Mouse (Mus musculus) brain, embryonic 18.5 days (tissue): ENCODE data around the gene Cdkl3.
"Not testable (repeated sequence)": the region's sequence is repeated elsewhere in the genome, so short reads cannot be mapped to it uniquely, and the experiment has no call there.

ENCODE experiments used
- DNase-seq: peaks from one replicate; pipeline ENCODE4 v3.0.0-alpha.2; 2012; ENCODE audit warnings: low read depth, low spot score

Gene Cdkl3

GRCm38 (mm10) chr11:52076742-52077352, 72.8 kb downstream of the Cdkl3 start:
- no peak for DNase-seq

DNA sequence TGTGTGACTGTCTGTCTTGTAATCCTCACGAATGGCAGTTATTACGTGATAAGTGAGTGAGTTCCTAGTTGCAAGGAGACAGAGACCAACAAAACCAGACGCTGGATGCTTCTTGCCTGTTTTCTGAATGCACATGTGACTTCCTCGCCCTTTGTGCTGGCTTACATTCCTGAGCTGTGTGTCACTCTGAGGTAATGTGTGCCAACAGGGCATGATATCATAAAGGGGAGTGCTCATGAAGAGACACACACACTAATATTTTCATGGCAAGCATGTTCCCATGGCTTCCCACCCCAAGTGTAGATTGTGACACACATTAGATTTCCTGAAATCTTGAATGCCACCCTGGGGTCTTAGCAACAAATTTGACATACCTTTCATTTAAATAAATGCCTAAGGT, 73.9 kb downstream of the Cdkl3 start:
- no peak for DNase-seq

GRCm38 (mm10) chr11:52079978-52080377, 76.0 kb downstream of the Cdkl3 start:
- no peak for DNase-seq

DNA sequence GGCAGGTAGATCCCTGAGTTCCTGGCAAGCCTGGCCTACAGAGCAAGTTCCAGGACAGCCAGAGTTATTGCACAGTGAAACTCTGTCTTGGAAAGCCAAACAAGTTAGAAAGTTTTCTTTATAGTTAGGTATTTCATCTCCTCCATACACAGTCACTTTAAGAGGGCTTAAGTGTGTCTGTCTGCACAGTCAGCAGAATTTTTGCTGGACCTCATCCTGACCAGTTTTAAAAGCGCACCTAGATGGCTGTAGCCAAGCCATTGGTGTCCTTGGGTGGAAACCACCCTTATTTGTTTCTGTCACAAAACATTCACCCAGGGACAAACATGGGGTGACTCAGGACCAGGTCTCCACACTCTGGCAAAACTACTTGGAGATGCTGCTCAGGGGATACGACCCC, 76.6 kb downstream of the Cdkl3 start:
- no peak for DNase-seq

GRCm38 (mm10) chr11:52085857-52086203, 81.8 kb downstream of the Cdkl3 start:
- no peak for DNase-seq

- DNase-seq, result peak; percentile 69
These were observed 82.3 kb downstream of the Cdkl3 start for GRCm38 (mm10) chr11:52086204-52086864.

GRCm38 (mm10) chr11:52089291-52089690, 85.3 kb downstream of the Cdkl3 start:
- no peak for DNase-seq

- no peak for DNase-seq
These were observed 87.2 kb downstream of the Cdkl3 start for GRCm38 (mm10) chr11:52091261-52091660.

DNA sequence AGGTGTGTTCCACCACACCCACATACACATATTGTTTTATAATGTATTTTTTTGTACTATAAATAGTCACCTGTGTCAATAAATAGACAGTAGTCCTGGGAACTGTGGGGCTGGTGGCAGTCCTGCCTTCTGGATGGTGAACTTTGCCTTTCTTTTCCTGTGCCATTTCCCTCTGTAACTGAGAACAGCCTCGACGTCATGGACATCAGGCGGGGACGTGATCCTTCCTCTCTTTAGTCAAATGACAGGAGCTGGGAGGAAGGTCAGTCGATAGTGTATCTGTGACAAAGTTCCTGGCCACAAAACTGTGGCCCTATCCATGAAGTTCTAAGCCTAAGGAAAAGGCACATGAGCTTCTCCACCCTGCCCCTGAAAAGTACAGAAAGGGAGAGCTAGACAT, 90.5 kb downstream of the Cdkl3 start:
- no peak for DNase-seq

- no peak for DNase-seq
These were observed 93.0 kb downstream of the Cdkl3 start for GRCm38 (mm10) chr11:52097016-52097415.

GRCm38 (mm10) chr11:52097596-52097995, 93.6 kb downstream of the Cdkl3 start:
- no peak for DNase-seq

GRCm38 (mm10) chr11:52098398-52098946, 94.5 kb downstream of the Cdkl3 start, which contains the start of gene Ppp2ca:
Gene Ppp2ca, plus strand, starts transcription at chr11:52098681.
- DNase-seq, result peak; percentile 98

DNA sequence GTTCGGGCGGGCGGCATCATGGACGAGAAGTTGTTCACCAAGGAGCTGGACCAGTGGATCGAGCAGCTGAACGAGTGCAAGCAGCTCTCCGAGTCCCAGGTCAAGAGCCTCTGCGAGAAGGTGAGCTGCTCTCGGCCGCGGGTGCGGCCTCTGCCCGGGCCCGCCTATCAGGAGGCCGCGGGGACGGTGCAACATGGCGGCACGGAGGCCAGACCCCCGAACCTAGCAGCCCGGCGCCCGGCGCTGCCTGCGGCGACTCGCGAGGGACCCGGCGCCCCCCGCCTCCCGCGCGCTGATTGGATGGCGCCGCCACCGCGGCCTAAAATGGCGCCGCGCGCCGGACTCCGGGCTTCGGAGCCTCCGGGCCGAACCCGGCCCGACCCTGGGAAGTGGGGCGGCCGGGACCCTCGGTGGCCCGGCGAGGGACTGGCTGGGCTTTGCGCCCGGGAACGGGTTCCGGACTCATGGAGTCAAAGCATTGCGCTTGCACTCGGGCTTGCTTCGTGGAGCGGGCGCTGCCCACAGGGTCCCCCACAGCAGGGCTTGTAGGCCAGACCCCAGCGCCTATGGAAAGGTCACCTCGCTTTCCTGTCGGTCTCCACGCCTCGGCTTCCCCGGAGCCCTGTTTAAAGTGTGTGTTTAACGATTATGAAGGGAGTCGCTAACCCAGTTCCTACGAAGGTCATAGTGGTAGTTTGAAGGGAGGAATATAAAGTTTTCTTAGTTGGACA, 95.2 kb downstream of the Cdkl3 start:
- peak; percentile 47 for DNase-seq

- no peak for DNase-seq
These were observed 95.8 kb downstream of the Cdkl3 start for GRCm38 (mm10) chr11:52099771-52100219.

GRCm38 (mm10) chr11:52102977-52103376, 99.0 kb downstream of the Cdkl3 start:
- no peak for DNase-seq

DNA sequence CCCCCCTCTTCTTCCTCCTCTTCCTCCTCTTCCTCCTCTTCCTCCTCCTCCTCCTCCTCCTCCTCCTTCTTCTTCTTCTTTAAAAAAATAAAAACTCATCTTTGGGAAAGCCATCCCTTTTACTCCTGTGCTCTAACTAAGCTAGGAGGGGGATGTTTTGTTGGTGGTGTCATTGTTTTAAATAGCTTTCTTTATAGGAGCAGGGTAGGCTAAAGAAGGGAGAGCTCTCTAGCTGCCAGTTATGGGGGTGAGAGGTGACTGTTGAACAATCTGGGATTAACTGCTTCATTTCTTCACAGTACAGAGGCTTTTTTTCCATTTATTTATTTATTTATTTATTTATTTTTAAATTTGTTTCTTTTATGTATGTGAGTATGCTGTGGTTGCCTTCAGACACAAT, 101.5 kb downstream of the Cdkl3 start:
- no peak for DNase-seq

GRCm38 (mm10) chr11:52106037-52106436, 102.0 kb downstream of the Cdkl3 start:
- no peak for DNase-seq

DNA sequence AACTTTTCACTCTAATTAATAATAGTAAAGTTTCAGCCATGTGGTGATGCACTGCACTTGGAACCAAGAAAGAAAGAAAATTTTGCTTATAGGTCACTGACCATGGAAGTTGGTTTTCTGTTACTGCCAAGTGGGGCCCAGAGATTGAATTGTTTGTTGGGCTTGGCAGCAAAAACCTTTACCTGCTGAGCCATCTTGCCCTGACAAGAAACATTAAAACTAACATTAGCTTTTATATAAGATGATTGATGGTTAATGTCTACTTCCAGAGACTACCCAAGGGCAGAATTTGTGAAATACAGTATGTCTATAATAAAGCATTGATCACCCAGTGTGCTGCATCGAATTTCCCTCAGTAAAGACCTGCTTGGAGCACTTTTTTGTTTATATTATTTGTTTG, 102.4 kb downstream of the Cdkl3 start:
- DNase-seq, result no peak

DNA sequence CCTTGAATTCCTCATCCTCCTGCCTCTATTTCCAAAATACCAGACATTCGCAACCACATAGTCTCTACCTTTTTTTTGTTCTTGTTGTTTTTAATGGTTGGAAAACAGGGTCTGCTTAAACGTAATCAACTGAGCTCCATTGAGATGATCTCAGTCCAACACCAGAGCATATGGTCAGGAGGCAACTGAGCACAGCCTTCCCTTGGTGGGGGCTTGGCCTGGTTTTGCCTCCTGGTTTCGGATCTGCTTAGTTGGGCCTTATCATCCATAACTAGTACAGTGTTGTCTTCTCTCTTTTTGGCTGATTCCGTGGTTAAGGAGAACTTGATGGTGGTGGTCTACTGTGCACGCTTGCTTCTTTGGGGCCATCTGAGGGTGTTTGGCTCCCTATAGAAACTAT, 104.8 kb downstream of the Cdkl3 start:
- DNase-seq, result no peak

DNA sequence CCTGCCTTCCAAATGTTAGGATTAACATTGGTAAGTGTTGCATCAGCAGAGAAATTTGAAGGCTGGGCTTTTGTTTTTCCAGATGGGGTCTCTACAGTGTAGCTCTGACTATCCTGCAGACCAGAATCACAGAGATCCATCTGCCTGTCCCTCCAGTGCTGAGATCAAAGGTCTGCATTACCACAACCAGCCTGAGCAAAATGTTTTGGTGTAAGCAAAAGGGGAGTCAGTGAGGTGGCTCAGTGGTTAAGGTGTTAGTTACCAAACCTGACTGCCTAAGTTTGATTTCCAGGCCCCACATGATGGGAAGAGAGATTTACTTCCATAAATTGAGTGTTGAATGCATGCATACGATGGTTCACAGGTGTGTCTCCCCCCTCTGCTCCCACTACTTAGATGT, 105.4 kb downstream of the Cdkl3 start:
- no peak for DNase-seq

DNA sequence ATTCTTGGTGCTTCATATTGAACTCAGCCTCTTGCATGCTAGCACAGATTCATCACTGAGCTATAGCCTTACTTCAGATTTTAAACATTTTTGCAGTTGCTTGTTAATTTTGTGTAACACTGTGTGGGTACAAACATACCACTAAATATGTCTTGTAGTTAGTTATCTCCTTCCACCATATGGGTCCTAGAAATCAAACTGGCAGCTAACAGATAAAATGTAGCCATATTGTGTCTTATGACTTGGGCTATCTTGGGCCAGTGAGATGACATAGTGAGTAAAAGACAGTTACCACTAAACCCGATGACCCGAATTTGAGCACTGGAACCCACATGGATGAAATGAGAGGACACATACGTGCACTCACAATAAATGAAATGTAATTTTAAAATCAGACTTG, 111.5 kb downstream of the Cdkl3 start:
- DNase-seq, result no peak

DNA sequence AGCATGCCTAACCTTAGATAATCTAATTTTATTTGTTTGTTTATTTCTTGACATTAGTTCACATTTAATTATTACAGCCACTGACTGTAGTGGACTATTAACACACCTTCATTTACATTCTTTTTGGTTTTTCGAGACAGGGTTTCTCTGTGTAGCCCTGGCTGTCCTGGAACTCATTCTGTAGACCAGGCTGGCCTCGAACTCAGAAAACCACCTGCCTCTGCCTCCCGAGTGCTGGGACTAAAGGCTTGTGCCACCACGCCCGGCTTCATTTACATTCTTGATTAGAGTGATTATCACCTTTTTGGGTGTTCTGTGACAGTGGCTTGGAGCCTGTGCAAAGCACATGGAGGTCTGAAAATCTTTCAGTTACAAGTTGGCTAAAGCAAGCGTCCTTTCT, 112.1 kb downstream of the Cdkl3 start:
- DNase-seq, result not testable (repeated sequence)

DNA sequence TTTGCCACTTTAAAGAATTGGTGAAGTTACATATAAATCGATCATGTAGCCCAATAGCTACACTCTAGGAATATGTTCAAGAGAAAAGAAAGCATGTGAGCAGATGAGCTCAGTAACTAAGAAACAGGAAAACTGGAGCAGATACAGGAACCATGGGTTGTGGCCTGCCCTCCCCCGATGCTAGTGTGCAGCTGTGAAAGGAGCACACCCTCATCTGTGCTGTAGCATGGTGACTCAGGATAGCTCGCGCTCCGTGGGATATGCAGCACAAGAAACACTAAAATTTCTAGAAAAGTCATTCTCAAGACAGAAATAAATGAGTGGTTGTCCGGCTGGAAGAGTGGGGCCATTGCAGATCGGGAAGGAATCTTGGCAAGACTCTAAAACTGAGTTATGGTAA, 113.1 kb downstream of the Cdkl3 start:
- DNase-seq, result no peak
